Mouse (Mus musculus) T-helper 1 cell (primary cell): ENCODE data around the gene Tnr.

ENCODE experiments used
- in situ Hi-C: fragments of 300-600 bp; cut with MboI, MseI; formaldehyde crosslinking; loops from one replicate; pipeline ENCODE4 v1.15.1; 2025; ENCODE audit warnings: high pct_unique_total_duplicates

The Tnr gene

GRCm38 (mm10) chr1:159704925-159705324 is 181.4 kb downstream of the Tnr start:
- in situ Hi-C loops: loop anchor here (25.0 kb wide), 1 partner anchor 1343 kb away; the partner anchor contains the start of genes Astn1 and Brinp2

GRCm38 (mm10) chr1:159716301-159716700 is 192.7 kb downstream of the Tnr start:
- in situ Hi-C loops: loop anchor here (25.0 kb wide), 1 partner anchor 1354 kb away; the partner anchor contains the start of genes Astn1 and Brinp2

GRCm38 (mm10) chr1:159717016-159717415 is 193.4 kb downstream of the Tnr start:
- in situ Hi-C loops: loop anchor here (25.0 kb wide), 1 partner anchor 1355 kb away; the partner anchor contains the start of genes Astn1 and Brinp2

GRCm38 (mm10) chr1:159723733-159724132 is 200.2 kb downstream of the Tnr start:
- in situ Hi-C loops: loop anchor here (25.0 kb wide), 1 partner anchor 1361 kb away; the partner anchor contains the start of genes Astn1 and Brinp2

GRCm38 (mm10) chr1:159729270-159729669 is 205.7 kb downstream of the Tnr start:
- in situ Hi-C loops: no loop called here

GRCm38 (mm10) chr1:159730826-159731225 is 207.3 kb downstream of the Tnr start:
- in situ Hi-C loops: no loop called here

- in situ Hi-C loops: no loop called here
These were observed 211.5 kb downstream of the Tnr start for GRCm38 (mm10) chr1:159735099-159735498.

GRCm38 (mm10) chr1:159739478-159739877 is 215.9 kb downstream of the Tnr start:
- in situ Hi-C loops: no loop called here

- in situ Hi-C loops: no loop called here
These were observed 217.9 kb downstream of the Tnr start for GRCm38 (mm10) chr1:159741237-159742002.

GRCm38 (mm10) chr1:159742003-159742274 is 218.4 kb downstream of the Tnr start:
- in situ Hi-C loops: no loop called here

- in situ Hi-C loops: no loop called here
These were observed 220.2 kb downstream of the Tnr start for GRCm38 (mm10) chr1:159743744-159744253.

GRCm38 (mm10) chr1:159745311-159745710 is 221.7 kb downstream of the Tnr start:
- in situ Hi-C loops: no loop called here

GRCm38 (mm10) chr1:159747969-159748368 is 224.4 kb downstream of the Tnr start:
- in situ Hi-C loops: no loop called here

GRCm38 (mm10) chr1:159750411-159750810 is 226.8 kb downstream of the Tnr start:
- in situ Hi-C loops: no loop called here

- in situ Hi-C loops: no loop called here
These were observed 227.3 kb downstream of the Tnr start for GRCm38 (mm10) chr1:159750876-159751275.

- in situ Hi-C loops: no loop called here
These were observed 237.4 kb downstream of the Tnr start for GRCm38 (mm10) chr1:159760970-159761369.

- in situ Hi-C loops: no loop called here
These were observed 240.3 kb downstream of the Tnr start for GRCm38 (mm10) chr1:159763901-159764300.

- in situ Hi-C loops: no loop called here
These were observed 241.3 kb downstream of the Tnr start for GRCm38 (mm10) chr1:159764897-159765296.

GRCm38 (mm10) chr1:159769948-159770347 is 246.4 kb downstream of the Tnr start:
- in situ Hi-C loops: no loop called here

GRCm38 (mm10) chr1:159773671-159774070 is 250.1 kb downstream of the Tnr start:
- in situ Hi-C loops: no loop called here

- in situ Hi-C loops: no loop called here
These were observed 251.6 kb downstream of the Tnr start for GRCm38 (mm10) chr1:159775168-159775567.

GRCm38 (mm10) chr1:159777107-159777506 is 253.5 kb downstream of the Tnr start:
- in situ Hi-C loops: no loop called here

- in situ Hi-C loops: no loop called here
These were observed 255.9 kb downstream of the Tnr start for GRCm38 (mm10) chr1:159779424-159779823.
